Mouse (Mus musculus): ENCODE measurements around the gene Tpsg1. TPM values are rescaled to one million over a fixed set of nuclear protein-coding genes. Genes with fewer than 3 reads are reported as not detected.

Tpsg1 gene
- polyA plus RNA-seq, 1 experiment, result not detected

DNA sequence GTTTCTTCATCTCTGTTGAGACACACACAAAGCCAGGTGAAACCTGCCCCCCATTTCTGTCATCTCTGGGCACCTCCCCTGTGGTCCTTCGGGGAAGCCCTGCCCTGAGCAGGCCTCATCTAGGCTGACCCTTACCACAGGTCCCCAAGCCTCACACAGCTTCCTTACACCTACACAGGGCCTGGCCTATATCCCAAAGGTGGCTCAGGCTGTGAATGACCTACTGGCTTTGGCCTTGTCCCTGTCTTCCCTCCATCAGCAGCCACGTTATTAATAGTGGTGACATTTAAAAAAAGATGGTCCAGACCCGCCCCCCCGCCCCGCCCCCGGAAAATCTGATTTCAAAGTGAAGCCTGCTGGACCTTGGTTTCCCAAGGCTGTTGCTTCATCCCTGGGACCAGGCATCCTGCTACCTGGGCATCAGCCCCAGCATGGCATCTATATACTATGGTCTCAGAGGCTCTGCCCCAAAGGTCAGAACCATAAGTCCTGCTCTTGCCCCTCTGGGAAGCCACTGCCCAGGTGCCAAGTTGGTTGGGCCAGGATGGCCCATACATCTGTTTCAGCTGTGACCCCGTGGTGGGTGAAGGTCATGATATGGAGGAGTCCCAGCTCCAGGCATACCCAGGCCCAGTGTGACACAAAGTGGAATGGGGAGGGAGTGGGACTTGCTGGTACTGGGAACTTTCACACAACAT is 39.4 kb downstream of the Tpsg1 start:
- Histone ChIP-seq H3K27ac (ENCODE audit: insufficient read depth, low read length) (no peak overlapping the region), H3K4me1 (ENCODE audit: control insufficient read depth, insufficient read depth, low read length) (no peaks in the 10 kb centered on the region), H3K27me3 (ENCODE audit: control insufficient read depth, insufficient read depth, low read length, poor library complexity, severe bottlenecking) (no peaks in the 10 kb centered on the region), H3K36me3 (ENCODE audit: control insufficient read depth, insufficient read depth, low read length, poor library complexity, severe bottlenecking) (no peaks in the 10 kb centered on the region), H3K9ac (ENCODE audit: low read depth, poor library complexity, severe bottlenecking) (no peak overlapping the region), H3K4me3 (ENCODE audit: low read depth, low read length) (no peak overlapping the region), H3K9me3 (replicated peaks; ENCODE audit: control insufficient read depth, insufficient read depth, low read length, poor library complexity, severe bottlenecking) (no peaks in the 10 kb centered on the region)
- TF ChIP-seq EP300 (IDR thresholded peaks at IDR 0.05; ENCODE audit: insufficient read depth, low read depth, low read length) (no peak), POLR2A (IDR thresholded peaks at IDR 0.05; ENCODE audit: insufficient read depth, low read length) (no peak), CTCF (IDR thresholded peaks at IDR 0.05; ENCODE audit: low read depth, low read length) (no peak)

DNA sequence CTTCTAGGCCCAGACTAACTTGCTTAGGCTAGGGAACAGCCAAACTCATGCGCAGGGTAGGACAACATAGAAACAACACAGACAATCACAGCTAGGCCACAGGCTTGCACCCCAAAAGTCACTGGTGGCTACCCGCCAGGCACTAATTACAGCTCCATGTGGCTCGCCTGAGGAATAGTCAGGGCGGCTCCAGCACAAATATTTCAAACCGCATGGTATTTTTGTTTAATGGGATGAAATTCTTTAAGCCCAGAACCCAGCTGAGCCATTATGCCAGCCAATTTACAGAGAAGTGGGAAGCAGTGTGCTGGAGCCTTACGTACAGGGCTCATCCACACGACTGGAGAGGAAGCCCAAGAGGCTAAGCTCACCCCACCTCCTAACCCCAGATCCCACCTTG is 40.5 kb downstream of the Tpsg1 start:
- H3K9ac ChIP-seq (ENCODE audit: low read depth, poor library complexity, severe bottlenecking), result no peak overlapping the region
- TF ChIP-seq EP300 (IDR thresholded peaks at IDR 0.05; ENCODE audit: insufficient read depth, low read depth, low read length) (no peak), CTCF (IDR thresholded peaks at IDR 0.05; ENCODE audit: low read depth, low read length) (no peak), POLR2A (IDR thresholded peaks at IDR 0.05; ENCODE audit: insufficient read depth, low read length) (no peak)
- no peaks in the 10 kb centered on the region for H3K4me1 ChIP-seq (ENCODE audit: control insufficient read depth, insufficient read depth, low read length)

DNA sequence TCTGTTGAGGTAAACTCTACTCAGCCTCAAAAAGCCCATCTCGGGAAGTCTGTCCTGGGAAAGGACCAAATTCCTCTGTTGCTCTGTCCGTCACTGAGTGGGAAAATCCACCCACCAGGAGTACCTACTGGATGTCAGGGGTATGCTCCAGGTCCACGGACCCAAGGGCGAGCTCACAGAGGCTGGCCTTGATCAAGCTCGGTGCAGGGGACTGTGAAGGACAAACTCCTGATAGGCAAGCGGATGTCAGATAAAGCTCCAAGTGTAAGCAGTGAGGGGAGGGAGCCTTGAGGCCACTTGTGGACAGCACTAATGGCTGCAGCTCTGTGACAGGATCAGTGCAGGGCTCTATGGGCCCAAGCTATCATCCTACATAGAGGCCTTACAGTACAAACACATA is 41.1 kb downstream of the Tpsg1 start:
- TF ChIP-seq EP300 (IDR thresholded peaks at IDR 0.05; ENCODE audit: insufficient read depth, low read depth, low read length) (no peak), CTCF (IDR thresholded peaks at IDR 0.05; ENCODE audit: low read depth, low read length) (no peak)
- no peaks in the 10 kb centered on the region for H3K9me3 ChIP-seq (replicated peaks; ENCODE audit: control insufficient read depth, insufficient read depth, low read length, poor library complexity, severe bottlenecking)
- no peaks in the 10 kb centered on the region for H3K4me1 ChIP-seq (ENCODE audit: control insufficient read depth, insufficient read depth, low read length)
- no peak overlapping the region for H3K27ac ChIP-seq (ENCODE audit: insufficient read depth, low read length)
- no peak overlapping the region for H3K9ac ChIP-seq (ENCODE audit: low read depth, poor library complexity, severe bottlenecking)
- no peaks in the 10 kb centered on the region for H3K36me3 ChIP-seq (ENCODE audit: control insufficient read depth, insufficient read depth, low read length, poor library complexity, severe bottlenecking)
- no peak overlapping the region for H3K4me3 ChIP-seq (ENCODE audit: low read depth, low read length)
- H3K27me3 ChIP-seq (ENCODE audit: control insufficient read depth, insufficient read depth, low read length, poor library complexity, severe bottlenecking), result no peaks in the 10 kb centered on the region

More for the DNA sequence above, 40.5 kb downstream of the Tpsg1 start:
- no peaks in the 10 kb centered on the region for H3K9me3 ChIP-seq (replicated peaks; ENCODE audit: control insufficient read depth, insufficient read depth, low read length, poor library complexity, severe bottlenecking)
- H3K36me3 ChIP-seq (ENCODE audit: control insufficient read depth, insufficient read depth, low read length, poor library complexity, severe bottlenecking), result no peaks in the 10 kb centered on the region
- no peak overlapping the region for H3K4me3 ChIP-seq (ENCODE audit: low read depth, low read length)
- H3K27me3 ChIP-seq (ENCODE audit: control insufficient read depth, insufficient read depth, low read length, poor library complexity, severe bottlenecking), result no peaks in the 10 kb centered on the region
- no peak overlapping the region for H3K27ac ChIP-seq (ENCODE audit: insufficient read depth, low read length)

DNA sequence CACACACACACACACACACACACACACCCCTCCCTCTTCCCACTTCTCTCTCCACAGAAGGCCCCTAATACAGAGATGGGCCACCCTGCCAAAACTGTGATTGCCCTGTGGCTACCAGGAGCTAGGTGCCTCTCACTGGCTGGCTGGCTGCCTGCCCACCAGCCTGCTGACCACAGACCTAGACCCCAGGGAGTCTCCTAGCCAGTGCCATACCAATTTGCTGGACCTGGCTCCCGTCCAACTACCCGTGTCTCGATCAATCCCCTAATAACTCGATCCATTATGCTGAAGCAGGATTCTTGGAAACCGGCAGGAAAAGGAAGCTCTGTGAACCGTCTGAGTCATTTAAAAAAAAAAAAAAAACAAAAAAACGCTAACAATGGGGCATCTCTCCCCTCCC is 41.7 kb downstream of the Tpsg1 start:
- Histone ChIP-seq H3K4me1 (ENCODE audit: control insufficient read depth, insufficient read depth, low read length) (no peaks in the 10 kb centered on the region), H3K9ac (ENCODE audit: low read depth, poor library complexity, severe bottlenecking) (no peak overlapping the region), H3K27ac (ENCODE audit: insufficient read depth, low read length) (no peak overlapping the region), H3K4me3 (ENCODE audit: low read depth, low read length) (no peak overlapping the region), H3K27me3 (ENCODE audit: control insufficient read depth, insufficient read depth, low read length, poor library complexity, severe bottlenecking) (no peaks in the 10 kb centered on the region), H3K9me3 (replicated peaks; ENCODE audit: control insufficient read depth, insufficient read depth, low read length, poor library complexity, severe bottlenecking) (no peaks in the 10 kb centered on the region), H3K36me3 (ENCODE audit: control insufficient read depth, insufficient read depth, low read length, poor library complexity, severe bottlenecking) (no peaks in the 10 kb centered on the region)
- TF ChIP-seq EP300 (IDR thresholded peaks at IDR 0.05; ENCODE audit: insufficient read depth, low read depth, low read length) (no peak), CTCF (IDR thresholded peaks at IDR 0.05; ENCODE audit: low read depth, low read length) (no peak), POLR2A (IDR thresholded peaks at IDR 0.05; ENCODE audit: insufficient read depth, low read length) (no peak)

DNA sequence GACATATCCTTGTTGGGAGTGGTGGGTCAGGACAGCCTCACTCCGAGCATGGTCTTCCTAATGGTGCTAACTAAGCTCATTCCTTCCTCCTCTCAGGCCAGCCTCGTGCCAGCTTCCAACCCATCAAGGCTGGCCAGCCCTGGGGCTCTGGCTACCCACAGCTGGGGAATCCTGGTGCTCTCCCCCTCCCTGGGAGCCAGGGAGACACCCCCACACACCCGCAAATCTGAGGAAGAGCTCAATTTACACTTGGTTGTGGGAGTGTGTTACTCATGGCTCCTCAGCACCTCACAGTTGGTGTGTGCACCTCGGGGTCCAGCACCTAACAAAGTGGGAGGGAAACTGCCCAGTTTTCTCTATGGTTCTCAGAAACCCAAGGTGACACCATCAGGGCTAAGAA is 42.2 kb downstream of the Tpsg1 start:
- Histone ChIP-seq H3K9ac (ENCODE audit: low read depth, poor library complexity, severe bottlenecking) (no peak overlapping the region), H3K4me3 (ENCODE audit: low read depth, low read length) (no peak overlapping the region), H3K4me1 (ENCODE audit: control insufficient read depth, insufficient read depth, low read length) (no peaks in the 10 kb centered on the region), H3K9me3 (replicated peaks; ENCODE audit: control insufficient read depth, insufficient read depth, low read length, poor library complexity, severe bottlenecking) (no peaks in the 10 kb centered on the region), H3K27me3 (ENCODE audit: control insufficient read depth, insufficient read depth, low read length, poor library complexity, severe bottlenecking) (no peaks in the 10 kb centered on the region), H3K27ac (ENCODE audit: insufficient read depth, low read length) (no peak overlapping the region), H3K36me3 (ENCODE audit: control insufficient read depth, insufficient read depth, low read length, poor library complexity, severe bottlenecking) (no peaks in the 10 kb centered on the region)
- TF ChIP-seq CTCF (IDR thresholded peaks at IDR 0.05; ENCODE audit: low read depth, low read length) (no peak), POLR2A (IDR thresholded peaks at IDR 0.05; ENCODE audit: insufficient read depth, low read length) (no peak), EP300 (IDR thresholded peaks at IDR 0.05; ENCODE audit: insufficient read depth, low read depth, low read length) (no peak)

DNA sequence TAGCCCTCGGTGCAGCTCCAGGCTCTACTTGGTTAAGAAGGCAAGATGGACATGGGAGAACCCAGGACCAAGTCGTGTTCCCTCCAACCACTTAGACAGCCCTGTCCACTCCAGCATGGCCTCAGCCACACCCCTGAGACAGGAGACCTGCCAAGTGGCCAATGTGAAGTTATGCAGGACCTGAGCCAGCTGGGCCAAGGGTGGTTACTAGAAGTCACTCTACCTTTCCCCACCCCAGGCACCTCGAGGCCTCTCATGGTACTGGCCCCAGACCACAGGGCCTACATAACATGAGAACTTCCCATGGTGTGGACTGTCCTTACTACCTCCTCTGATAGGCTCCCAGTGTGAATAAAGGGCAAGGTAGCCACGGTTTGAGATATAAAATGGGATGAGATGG is 45.1 kb downstream of the Tpsg1 start:
- Histone ChIP-seq H3K4me3 (ENCODE audit: low read depth, low read length) (no peak overlapping the region), H3K9me3 (replicated peaks; ENCODE audit: control insufficient read depth, insufficient read depth, low read length, poor library complexity, severe bottlenecking) (no peaks in the 10 kb centered on the region), H3K36me3 (ENCODE audit: control insufficient read depth, insufficient read depth, low read length, poor library complexity, severe bottlenecking) (no peaks in the 10 kb centered on the region), H3K27ac (ENCODE audit: insufficient read depth, low read length) (no peak overlapping the region), H3K9ac (ENCODE audit: low read depth, poor library complexity, severe bottlenecking) (no peak overlapping the region), H3K4me1 (ENCODE audit: control insufficient read depth, insufficient read depth, low read length) (no peaks in the 10 kb centered on the region), H3K27me3 (ENCODE audit: control insufficient read depth, insufficient read depth, low read length, poor library complexity, severe bottlenecking) (no peaks in the 10 kb centered on the region)
- TF ChIP-seq POLR2A (IDR thresholded peaks at IDR 0.05; ENCODE audit: insufficient read depth, low read length) (no peak), EP300 (IDR thresholded peaks at IDR 0.05; ENCODE audit: insufficient read depth, low read depth, low read length) (no peak), CTCF (IDR thresholded peaks at IDR 0.05; ENCODE audit: low read depth, low read length) (no peak)

Measured in ES-Bruce4 (cell line).